Mouse (Mus musculus): ENCODE measurements around the gene Vmn2r118.

DNA sequence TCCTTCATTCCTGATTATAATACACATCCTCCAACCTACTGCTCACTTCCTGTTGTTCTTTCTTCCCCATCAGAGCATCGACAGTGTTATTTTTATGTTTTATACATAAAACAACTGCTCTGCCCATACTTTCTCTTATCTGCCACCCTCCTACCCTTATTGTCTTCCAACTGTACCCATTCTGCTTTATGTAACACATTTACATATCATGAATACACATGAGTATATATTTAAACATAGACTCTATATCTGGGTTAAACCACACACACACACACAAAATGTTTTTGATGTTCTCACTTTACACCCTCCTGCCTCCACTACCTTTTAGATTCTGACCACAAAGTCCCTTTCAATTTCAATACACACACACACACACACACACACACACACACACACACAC lies 76.5 kb downstream of the Vmn2r118 start:
- no peak for TF ChIP-seq POLR2A (IDR thresholded peaks at IDR 0.05; ENCODE audit: borderline replicate concordance, low read depth, low read length)
- TF ChIP-seq CTCF (IDR thresholded peaks at IDR 0.05; ENCODE audit: low read depth, low read length) = no peak

All from bone marrow macrophage, adult 2 months (primary cell).